Mouse (Mus musculus): Measurements from ENCODE around the gene Myrf.

- TF ChIP-seq CTCF (IDR thresholded peaks at IDR 0.05; ENCODE audit: insufficient read depth, low read length): no peak
- no peak for TF ChIP-seq POLR2A (IDR thresholded peaks at IDR 0.05; ENCODE audit: borderline replicate concordance, extremely low read depth, low read depth, low read length)
Observed at GRCm38 (mm10) chr19:10205051-10205450, 35.5 kb downstream of the Myrf start.
